Mouse (Mus musculus) neural tube, embryonic 11.5 days (tissue): ENCODE measurements around the gene A230050P20Rik. TPM values are rescaled to one million over a fixed set of nuclear protein-coding genes. Genes with fewer than 3 reads are reported as not detected.

ENCODE experiments used
- ATAC-seq: fragments of 200-750 bp; cut with Nextera tagmentation; 2 replicates; pipeline ENCODE4 v1.8.0; 2017; ENCODE audit warnings: moderate number of reproducible peaks, mild to moderate bottlenecking, moderate TSS enrichment, moderate library complexity; ENCODE audit not compliant: insufficient read depth, low FRiP score, low TSS enrichment
- DNase-seq: peaks from one replicate; pipeline ENCODE4 v3.0.0-alpha.2; 2015; ENCODE audit warnings: low spot score
- H3K27ac ChIP-seq: fragments of 300-500 bp; sonication (generic); 2 replicates; pipeline ENCODE4 v1.5.1; 2014; ENCODE audit warnings: low read depth, mild to moderate bottlenecking, low read length
- H3K27me3 ChIP-seq: fragments of 300-500 bp; sonication (generic); 2 replicates; pipeline ENCODE4 v1.6.1; 2014; ENCODE audit warnings: mild to moderate bottlenecking, low read length, mixed read lengths; ENCODE audit not compliant: control insufficient read depth, insufficient read depth
- H3K36me3 ChIP-seq: fragments of 300-500 bp; sonication (generic); 2 replicates; pipeline ENCODE4 v1.6.1; 2014; ENCODE audit warnings: mild to moderate bottlenecking, low read length, moderate library complexity, mixed read lengths; ENCODE audit not compliant: control insufficient read depth, insufficient read depth
- H3K4me1 ChIP-seq: fragments of 300-500 bp; sonication (generic); 2 replicates; pipeline ENCODE4 v1.6.1; 2014; ENCODE audit warnings: low read length, mixed read lengths; ENCODE audit not compliant: control insufficient read depth, insufficient read depth
- H3K4me2 ChIP-seq: fragments of 300-500 bp; sonication (generic); 2 replicates; pipeline ENCODE4 v1.6.1; 2014; ENCODE audit warnings: low read depth, mild to moderate bottlenecking, moderate library complexity
- H3K4me3 ChIP-seq: fragments of 300-500 bp; sonication (generic); 2 replicates; pipeline ENCODE4 v1.5.1; 2014; ENCODE audit warnings: low read depth, low read length
- H3K9ac ChIP-seq: fragments of 300-500 bp; sonication (generic); 2 replicates; pipeline ENCODE4 v1.6.1; 2014; ENCODE audit warnings: mild to moderate bottlenecking, low read length
- H3K9me3 ChIP-seq: fragments of 300-500 bp; sonication (generic); 2 replicates; pipeline ENCODE4 v1.6.1; 2016; ENCODE audit warnings: low read length; ENCODE audit not compliant: control insufficient read depth
- WGBS: fragments of 180-500 bp; shearing (Covaris S2); extraction: QIAGEN DNeasy Blood & Tissue Kit; methylation state at CpG from one replicate; pipeline ENCODE4 v1.1.7; 2014; 5-methylcytosine and 5-hydroxymethylcytosine counted together
- polyA plus RNA-seq: library from polyadenylated mRNA; unstranded; fragments of >200 nt; fragmentation: Nextera tagmentation; extraction: Ambion mirVana; gene quantifications from 2 replicates; pipeline ENCODE4 v1.2.1, GENCODE M21; 2014

The A230050P20Rik gene
- polyA plus RNA-seq, 1 experiment from 2014 or later = 0.94 TPM

DNA sequence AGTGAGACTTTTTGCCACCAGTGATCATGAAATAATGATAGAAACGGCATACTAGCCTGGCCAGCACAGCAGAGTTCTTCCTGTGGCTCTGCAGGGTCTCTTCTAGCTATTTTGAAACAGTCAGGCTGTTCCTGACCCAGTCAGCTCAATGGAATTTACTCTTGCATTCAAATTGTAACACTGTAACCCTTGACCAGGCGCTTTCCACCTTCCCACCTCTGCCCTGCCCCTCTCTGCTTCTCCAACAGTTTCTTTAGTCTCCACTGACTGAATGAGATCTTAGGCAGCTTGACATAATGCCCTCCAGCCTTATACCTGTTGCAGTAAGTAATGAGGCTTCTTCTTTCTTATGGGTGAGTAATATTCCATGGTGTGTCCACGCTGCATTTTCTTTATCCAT lies 1.6 kb upstream of the A230050P20Rik start:
- Histone ChIP-seq H3K9me3 (no peaks in the 10 kb centered on the region), H3K4me2 (no peak overlapping the region), H3K27me3 (peaks cover 34% of the 10 kb centered on the region), H3K4me3 (no peak overlapping the region), H3K36me3 (no peaks in the 10 kb centered on the region), H3K27ac (no peak overlapping the region), H3K9ac (no peak overlapping the region), H3K4me1 (no peaks in the 10 kb centered on the region)
- ATAC-seq (no peak), DNase-seq (no peak)
- 69% methylated on average over 3 of the region's 3 CpGs for WGBS

DNA sequence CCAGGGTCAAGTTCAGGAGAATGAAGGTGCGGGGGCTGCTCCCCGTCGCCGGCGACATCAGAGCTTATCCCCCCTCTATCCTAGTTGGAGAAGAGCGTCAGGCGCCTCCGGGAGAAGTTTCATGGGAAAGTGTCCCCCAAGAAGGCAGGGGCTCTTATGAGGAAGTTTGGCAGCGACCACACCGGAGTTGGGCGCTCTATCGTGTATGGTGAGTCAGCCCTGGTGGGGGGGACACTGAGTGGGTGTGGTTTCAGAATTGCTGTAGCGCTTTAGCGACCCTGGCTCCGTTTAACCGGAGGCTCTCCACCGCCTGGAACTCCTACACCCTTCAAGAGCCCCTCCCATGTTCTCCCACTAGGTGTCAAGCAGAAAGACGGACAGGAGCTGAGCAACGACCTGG lies 804 bp downstream of the A230050P20Rik start:
- ATAC-seq = no peak
- 7% methylated on average over 19 of the region's 19 CpGs for whole genome bisulfite sequencing

DNA sequence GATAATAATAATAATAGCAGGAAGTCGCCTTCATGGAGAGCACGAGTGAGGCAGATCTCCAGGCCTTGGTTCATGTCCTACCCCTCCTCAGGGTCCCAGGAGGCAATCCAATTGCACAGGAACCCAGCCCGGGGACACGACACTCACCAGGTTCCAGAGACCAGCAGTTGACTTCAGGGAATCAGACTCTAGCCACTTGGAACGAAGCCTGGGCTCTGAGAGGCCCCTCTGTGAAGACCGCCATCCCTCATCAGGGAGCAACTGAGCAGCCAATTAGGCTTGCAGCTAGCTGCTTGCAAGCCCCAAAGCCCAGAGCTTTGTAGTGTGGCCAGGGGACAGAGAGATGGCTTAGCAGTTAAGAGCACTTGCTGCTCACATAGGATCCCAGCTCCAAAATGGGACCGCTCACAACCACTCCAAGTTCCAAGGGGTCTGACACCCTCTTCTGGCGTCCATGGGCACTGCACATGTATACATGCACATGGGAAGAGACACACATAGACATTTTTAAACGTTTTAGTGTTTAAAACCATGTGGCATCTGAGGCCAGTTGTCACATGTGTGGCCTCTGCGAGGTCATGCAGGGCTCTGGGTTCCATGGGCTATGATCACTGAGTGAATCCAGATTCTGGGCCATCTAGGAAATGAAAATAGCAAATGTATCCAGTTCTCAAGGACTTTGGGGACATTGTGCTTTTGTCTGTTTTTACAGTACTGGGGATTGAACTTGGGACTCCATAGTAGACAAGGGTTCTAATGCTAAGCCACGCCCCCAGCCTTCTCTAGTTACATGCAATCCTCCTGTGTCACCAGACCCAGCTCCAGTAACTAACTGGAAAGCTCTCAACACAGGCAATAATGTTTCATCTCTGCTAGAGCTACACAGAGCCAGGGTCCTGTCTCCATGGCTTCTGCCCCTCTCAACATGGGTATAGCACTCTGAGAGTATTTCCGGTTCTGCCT lies 2.0 kb downstream of the A230050P20Rik start:
- Histone ChIP-seq H3K27me3 (peaks cover 37% of the 10 kb centered on the region), H3K4me1 (no peaks in the 10 kb centered on the region), H3K9ac (no peak overlapping the region), H3K9me3 (no peaks in the 10 kb centered on the region), H3K36me3 (no peaks in the 10 kb centered on the region), H3K27ac (no peak overlapping the region), H3K4me3 (no peak overlapping the region), H3K4me2 (no peak overlapping the region)
- DNase-seq = no peak
- WGBS = 77% methylated on average over 12 of the region's 12 CpGs
- ATAC-seq = no peak

More for the DNA sequence above, 804 bp downstream of the A230050P20Rik start:
- H3K4me1 ChIP-seq = no peaks in the 10 kb centered on the region
- H3K9me3 ChIP-seq = no peaks in the 10 kb centered on the region
- H3K27ac ChIP-seq = no peak overlapping the region
- peaks cover 34% of the 10 kb centered on the region for H3K27me3 ChIP-seq
- peak overlapping the region; percentile 25; the same call in 1 of the 2 replicates for H3K4me2 ChIP-seq
- DNase-seq = no peak
- peak overlapping the region; percentile 20; the same call in 1 of the 2 replicates for H3K4me3 ChIP-seq
- no peaks in the 10 kb centered on the region for H3K36me3 ChIP-seq
- no peak overlapping the region for H3K9ac ChIP-seq

DNA sequence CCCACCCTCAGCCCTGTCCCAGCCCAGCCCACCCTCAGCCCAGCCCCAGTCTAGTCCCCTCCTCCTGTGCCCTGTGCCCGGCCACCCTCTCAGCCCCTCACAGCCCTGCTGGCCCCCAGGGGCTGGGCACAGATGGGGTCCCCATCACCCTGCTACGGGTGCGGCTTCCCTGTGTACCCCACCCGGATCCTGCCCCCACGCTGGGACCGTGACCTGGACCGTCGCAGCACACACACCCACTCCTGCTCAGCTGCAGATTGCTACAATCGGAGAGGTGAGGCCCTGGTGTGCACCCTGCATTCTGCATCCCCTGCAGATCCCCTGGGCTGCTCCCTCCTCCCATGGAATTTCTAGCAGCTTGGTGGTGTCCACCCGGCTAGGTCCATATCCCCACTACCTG lies 4.5 kb downstream of the A230050P20Rik start:
- Histone ChIP-seq H3K4me3 (no peak overlapping the region), H3K4me1 (no peaks in the 10 kb centered on the region), H3K27me3 (peaks cover 32% of the 10 kb centered on the region), H3K36me3 (no peaks in the 10 kb centered on the region), H3K9ac (no peak overlapping the region), H3K27ac (no peak overlapping the region), H3K4me2 (no peak overlapping the region), H3K9me3 (no peaks in the 10 kb centered on the region)
- ATAC-seq (no peak), DNase-seq (no peak)
- WGBS = 96% methylated on average over 9 of the region's 10 CpGs

DNA sequence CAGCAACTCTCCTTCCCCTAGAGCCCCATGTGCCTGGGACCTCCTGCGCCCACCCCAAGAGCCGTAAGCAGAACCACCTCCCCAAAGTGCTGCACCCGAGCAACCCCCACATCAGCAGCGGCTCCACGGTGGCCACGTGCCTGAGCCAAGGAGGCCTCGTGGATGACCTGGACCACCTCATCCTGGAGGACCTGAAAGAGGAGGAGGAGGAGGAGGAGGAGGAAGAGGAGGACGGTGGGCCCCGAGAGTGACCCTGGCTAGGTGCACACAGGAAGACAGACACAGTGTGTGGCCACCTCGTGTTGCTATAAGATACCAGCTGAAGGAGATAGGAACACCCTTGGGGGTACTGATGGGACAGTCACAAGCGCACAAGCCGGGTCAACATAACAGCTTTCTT lies 5.1 kb downstream of the A230050P20Rik start:
- ATAC-seq (no peak), DNase-seq (no peak)
- H3K36me3 ChIP-seq = no peaks in the 10 kb centered on the region
- no peaks in the 10 kb centered on the region for H3K4me1 ChIP-seq
- H3K4me2 ChIP-seq = no peak overlapping the region
- H3K9me3 ChIP-seq = no peaks in the 10 kb centered on the region
- 85% methylated on average over 12 of the region's 12 CpGs for WGBS
- H3K27ac ChIP-seq = no peak overlapping the region
- H3K4me3 ChIP-seq = no peak overlapping the region
- no peak overlapping the region for H3K9ac ChIP-seq
- H3K27me3 ChIP-seq = peaks cover 28% of the 10 kb centered on the region

DNA sequence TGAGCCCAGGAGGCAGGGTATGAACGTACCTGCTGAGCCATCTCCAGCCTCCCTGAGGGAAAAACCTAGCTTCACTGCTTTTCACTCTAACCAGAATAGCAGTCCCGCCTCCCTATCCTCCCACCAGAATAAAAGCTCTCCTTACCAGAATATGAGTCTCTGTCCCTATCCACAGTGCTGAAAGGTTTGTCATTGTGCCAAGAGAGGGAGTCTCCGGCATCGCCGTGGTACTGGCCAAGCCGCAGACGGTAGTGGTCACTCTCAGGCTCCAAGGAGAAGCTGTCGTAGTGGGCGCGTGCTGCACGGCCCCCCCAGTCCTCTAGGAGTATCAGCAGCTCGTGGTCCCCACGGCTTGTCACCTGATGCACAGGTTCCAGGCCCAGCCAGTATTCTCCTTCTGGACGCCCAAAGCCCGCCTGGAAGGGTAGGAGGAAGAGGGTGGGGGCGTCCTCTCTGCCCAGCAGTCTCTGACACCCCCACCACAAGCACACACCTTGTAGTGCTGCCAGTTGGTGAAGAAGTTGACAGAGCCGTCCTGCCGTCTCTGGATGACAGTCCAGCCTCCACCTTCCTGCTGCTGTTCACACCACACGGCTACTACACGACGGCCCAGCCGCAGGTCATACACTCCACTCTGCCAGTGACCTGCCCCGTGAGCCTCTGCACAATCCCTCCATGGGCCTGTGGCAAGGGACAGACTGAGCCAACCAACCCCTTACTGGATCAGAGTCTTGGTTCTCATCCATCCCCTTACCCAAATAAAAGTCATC lies 6.8 kb downstream of the A230050P20Rik start:
- DNase-seq = no peak
- no peaks in the 10 kb centered on the region for H3K9me3 ChIP-seq
- no peak overlapping the region for H3K4me3 ChIP-seq
- no peak overlapping the region for H3K4me2 ChIP-seq
- no peak for ATAC-seq
- H3K36me3 ChIP-seq = no peaks in the 10 kb centered on the region
- no peak overlapping the region for H3K9ac ChIP-seq
- 70% methylated on average over 23 of the region's 23 CpGs for WGBS
- no peaks in the 10 kb centered on the region for H3K4me1 ChIP-seq
- no peak overlapping the region for H3K27ac ChIP-seq
- H3K27me3 ChIP-seq = peaks cover 11% of the 10 kb centered on the region; the same call in 1 of the 2 replicates

DNA sequence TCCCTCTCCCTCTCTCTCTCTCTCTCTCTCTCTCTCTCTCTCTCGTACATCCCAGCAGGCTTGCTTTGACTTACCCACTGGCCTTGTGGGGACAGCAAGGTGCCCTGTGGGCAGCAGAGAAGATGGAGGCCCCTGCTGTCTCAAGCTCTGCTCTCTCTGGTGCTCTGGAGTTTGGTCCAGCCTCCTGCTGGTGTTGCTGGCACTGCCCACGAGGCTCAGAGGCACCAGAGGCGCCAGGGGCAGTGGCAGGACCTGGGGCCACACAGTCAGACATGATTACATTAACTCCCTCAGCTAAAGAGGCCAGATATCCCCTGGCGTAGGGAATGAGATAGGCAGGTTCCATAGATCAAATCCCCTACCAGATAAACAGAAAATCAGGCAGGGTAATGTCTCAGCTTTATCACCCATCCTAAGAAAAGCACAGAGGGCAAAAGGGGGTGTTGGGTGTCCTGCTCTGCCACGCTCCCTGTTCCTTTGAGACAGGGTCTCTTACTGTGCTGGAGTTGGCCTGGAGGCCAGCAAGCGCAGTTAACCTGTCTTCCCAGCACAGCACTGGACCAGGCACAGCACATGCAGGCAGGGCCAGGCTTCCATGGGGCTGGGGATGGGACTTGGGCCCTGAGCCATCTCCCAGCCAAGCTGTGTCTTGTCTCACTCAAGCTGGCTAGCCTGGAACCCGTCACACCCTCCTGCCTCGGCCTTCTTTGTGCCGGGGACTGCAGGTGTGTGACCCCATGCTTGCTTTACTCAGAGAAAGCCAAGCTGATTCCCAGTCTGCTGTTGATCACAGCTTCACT lies 8.1 kb downstream of the A230050P20Rik start:
- DNase-seq = no peak
- H3K9me3 ChIP-seq = no peaks in the 10 kb centered on the region
- H3K4me1 ChIP-seq = no peaks in the 10 kb centered on the region
- H3K9ac ChIP-seq = no peak overlapping the region
- no peak overlapping the region for H3K27ac ChIP-seq
- H3K4me3 ChIP-seq = no peak overlapping the region
- ATAC-seq = no peak
- H3K4me2 ChIP-seq = no peak overlapping the region
- WGBS = 73% methylated on average over 8 of the region's 9 CpGs
- H3K36me3 ChIP-seq = no peaks in the 10 kb centered on the region
- 0 out of 2 replicates have a peak, but pooled peaks cover 2% of the 10 kb centered on the region for H3K27me3 ChIP-seq
